ENCODE assay signal across 8 mouse cellular contexts in genomic region chr9:31566257-31567007, GRCm38 (mm10).
DNase-seq lines count a peak whose midpoint lies in the region; ATAC-seq and TF ChIP-seq lines count a peak whose summit lies in the region.

No protein-coding gene starts in this region.

- H3K4me1 ChIP-seq in forebrain, embryonic 16.5 days (replicated peaks; ENCODE audit: control insufficient read depth, insufficient read depth, low read length): peaks cover 4% of the 10 kb centered on the region; the same call in 1 of the 2 replicates
- H3K4me1 ChIP-seq in limb, embryonic 14.5 days (ENCODE audit: control insufficient read depth, insufficient read depth, low read length): no peaks in the 10 kb centered on the region

- H3K36me3 ChIP-seq in forebrain, embryonic 16.5 days (ENCODE audit: control insufficient read depth, insufficient read depth): no peaks in the 10 kb centered on the region
- H3K36me3 ChIP-seq in limb, embryonic 14.5 days (ENCODE audit: control insufficient read depth, insufficient read depth, low read length): no peaks in the 10 kb centered on the region

- H3K27me3 ChIP-seq in forebrain, embryonic 16.5 days (replicated peaks; ENCODE audit: control insufficient read depth, insufficient read depth, low read length): no peaks in the 10 kb centered on the region
- H3K27me3 ChIP-seq in limb, embryonic 14.5 days (ENCODE audit: control insufficient read depth, insufficient read depth, low read length): no peaks in the 10 kb centered on the region

- H3K4me2 ChIP-seq in forebrain, embryonic 16.5 days (ENCODE audit: low read length): peak overlapping the region; percentile 34
- H3K4me2 ChIP-seq in limb, embryonic 14.5 days (replicated peaks; ENCODE audit: low read depth, low read length, severe bottlenecking): no peak overlapping the region

- ATAC-seq in forebrain, embryonic 16.5 days: peak; percentile 74
- peak; percentile 87 for ATAC-seq in limb, embryonic 14.5 days (ENCODE audit: low FRiP score, low read depth)

- no peak overlapping the region for H3K27ac ChIP-seq in forebrain, embryonic 16.5 days (ENCODE audit: low read length)
- no peak overlapping the region for H3K27ac ChIP-seq in limb, embryonic 14.5 days (replicated peaks; ENCODE audit: low read depth, low read length)

- no peak overlapping the region for H3K9ac ChIP-seq in forebrain, embryonic 16.5 days (replicated peaks; ENCODE audit: low read depth, low read length)
- no peak overlapping the region for H3K9ac ChIP-seq in limb, embryonic 14.5 days (ENCODE audit: low read depth, low read length, severe bottlenecking)

- TF ChIP-seq POLR2A in limb, embryonic 14.5 days (IDR thresholded peaks at IDR 0.05; ENCODE audit: borderline replicate concordance, extremely low read depth, insufficient read depth, insufficient read length): no peak

- WGBS in forebrain, embryonic 16.5 days: 38% methylated on average over 31 of the region's 31 CpGs
- 80% methylated on average over 31 of the region's 31 CpGs for WGBS in limb, embryonic 14.5 days

- peak; percentile 7 for DNase-seq in layer of hippocampus, adult 11-12 months (ENCODE audit: low spot score)
- no peak for DNase-seq in layer of hippocampus, postnatal 36 days
- peak; percentile 13 for DNase-seq in brain, adult 2 months (ENCODE audit: low read depth, low spot score)
- DNase-seq in limb, embryonic 14.5 days (ENCODE audit: low spot score): peak; percentile 71
- no peak for DNase-seq in urinary bladder, postnatal 10 days (ENCODE audit: low spot score)
- no peak for DNase-seq in spleen, adult 12 weeks (ENCODE audit: low spot score)
- DNase-seq in thymus, postnatal 10 days (ENCODE audit: low spot score in 2 of 2): no peak

- no peak overlapping the region for H3K4me3 ChIP-seq in forebrain, embryonic 16.5 days (replicated peaks; ENCODE audit: low read length)
- H3K4me3 ChIP-seq in limb, embryonic 14.5 days (replicated peaks; ENCODE audit: low read length): no peak overlapping the region

- H3K9me3 ChIP-seq in forebrain, embryonic 16.5 days (ENCODE audit: control insufficient read depth, low read length): no peaks in the 10 kb centered on the region
- H3K9me3 ChIP-seq in limb, embryonic 14.5 days (ENCODE audit: control insufficient read depth, low read length): no peaks in the 10 kb centered on the region; the same call in 1 of the 2 replicates

Comparison
In these comparisons a context has a peak if more than half of its experiments do, and no peak if none do; other contexts are left out.
1. DNase-seq: peak in layer of hippocampus, adult 11-12 months (single experiment), brain, adult 2 months (single experiment) and limb, embryonic 14.5 days (single experiment); none in layer of hippocampus, postnatal 36 days (0 of 2), urinary bladder, postnatal 10 days (single experiment), spleen, adult 12 weeks (single experiment) and thymus, postnatal 10 days (0 of 2).